In the genomic region with DNA sequence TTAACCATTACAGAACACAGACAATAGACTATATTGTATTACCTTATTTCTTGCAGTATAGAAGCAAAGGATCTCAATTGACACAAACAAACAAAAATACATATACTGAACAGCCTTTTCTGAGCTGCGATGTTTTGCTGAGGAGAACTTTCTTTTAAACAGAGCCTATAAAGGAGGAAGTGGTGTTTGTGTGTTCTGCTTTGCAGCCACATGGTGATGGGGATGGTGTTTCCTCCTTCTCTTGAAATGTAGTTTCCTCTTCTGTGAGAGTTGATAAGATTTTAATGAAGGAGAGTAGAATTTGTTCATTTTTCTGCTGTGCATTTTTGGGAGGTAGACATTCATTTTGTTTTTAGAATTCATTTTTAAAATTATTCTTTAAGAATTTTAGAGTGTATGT, we compare ENCODE assay signal across 29 mouse cellular contexts. TPM values are rescaled to one million over a fixed set of nuclear protein-coding genes. Genes with fewer than 3 reads are reported as not detected.
DNase-seq lines count a peak whose midpoint lies in the region; TF ChIP-seq lines count a peak whose summit lies in the region.
"Had no signal": no experiment of that assay in that cellular context is flagged by ENCODE, and none has a peak within 500 bp of the region (broad histone marks: within the 10 kb centered on the region; RNA-seq: fewer than 3 reads in every experiment).

No protein-coding gene starts in this region.

- no peak for TF ChIP-seq POLR2A in bone marrow macrophage, adult 2 months (IDR thresholded peaks at IDR 0.05; ENCODE audit: borderline replicate concordance, low read depth, low read length)

- H3K27me3 ChIP-seq in splenic B cell, adult 2 months (ENCODE audit: control insufficient read depth, insufficient read depth, low read length, poor library complexity, severe bottlenecking) = no peaks in the 10 kb centered on the region
- H3K27me3 ChIP-seq: forebrain, embryonic 13.5 days; heart, embryonic 12.5 days; hindbrain, embryonic 15.5 days; kidney, embryonic 15.5 days; neural tube, embryonic 12.5 days had no signal

- peak overlapping the region; percentile 73 for H3K27ac ChIP-seq in bone marrow macrophage, adult 2 months (ENCODE audit: insufficient read depth, low read depth, low read length)
- H3K27ac ChIP-seq in macrophage = peak overlapping the region; percentile 42
- H3K27ac ChIP-seq: forebrain, embryonic 13.5 days; heart, adult 2 months; hindbrain, embryonic 10.5 days; hindbrain, embryonic 15.5 days; kidney, embryonic 15.5 days; layer of hippocampus, adult 2 months; liver, embryonic 14.5 days; neural tube, embryonic 12.5 days had no signal

- intact Hi-C loops in heart, postnatal 36 days (cut with DNase I) = no loop called here

- H3K79me2 ChIP-seq in macrophage (ENCODE audit: inconsistent target) = no peaks in the 10 kb centered on the region

- TF ChIP-seq CTCF in bone marrow macrophage, adult 2 months (IDR thresholded peaks at IDR 0.05; ENCODE audit: low read depth, low read length) = no peak

- H3K4me3 ChIP-seq in bone marrow macrophage, adult 2 months (ENCODE audit: insufficient read depth, low read length) = no peak overlapping the region
- no peak overlapping the region for H3K4me3 ChIP-seq in macrophage (ENCODE audit: inconsistent target)
- H3K4me3 ChIP-seq: forebrain, embryonic 13.5 days; heart, adult 2 months; heart, embryonic 12.5 days; hindbrain, embryonic 10.5 days; hindbrain, embryonic 15.5 days; kidney, embryonic 15.5 days; layer of hippocampus, adult 2 months; myocyte; neural tube, embryonic 12.5 days had no signal

- no CpG with 5 or more reads among the region's 1 CpGs for WGBS in macrophage (ENCODE audit: missing documents)

- no peaks in the 10 kb centered on the region for H3K36me3 ChIP-seq in macrophage (ENCODE audit: inconsistent target)
- H3K36me3 ChIP-seq in splenic B cell, adult 2 months (ENCODE audit: control insufficient read depth, insufficient read depth, low read length, poor library complexity, severe bottlenecking) = no peaks in the 10 kb centered on the region
- H3K36me3 ChIP-seq: heart, embryonic 12.5 days; hindbrain, embryonic 10.5 days; hindbrain, embryonic 15.5 days; kidney, embryonic 15.5 days; neural tube, embryonic 12.5 days had no signal

- peaks cover 8% of the 10 kb centered on the region for H3K4me1 ChIP-seq in bone marrow macrophage, adult 2 months (ENCODE audit: control insufficient read depth, insufficient read depth, low read length)
- H3K4me1 ChIP-seq: forebrain, embryonic 13.5 days; heart, embryonic 12.5 days; hindbrain, embryonic 10.5 days; hindbrain, embryonic 15.5 days; kidney, embryonic 15.5 days; neural tube, embryonic 12.5 days had no signal

- peak; percentile 74 for DNase-seq in heart, adult 11 months
- no peak for DNase-seq in heart, postnatal 36 days
- peak; percentile 7 for DNase-seq in splenic B cell, adult 2 months (ENCODE audit: low read depth, low spot score)
- no peak for DNase-seq in adrenal gland, adult 2 months
- DNase-seq in spleen, postnatal 10 days (ENCODE audit: low spot score in 2 of 2) = no peak
- no peak for DNase-seq in urinary bladder, postnatal 10 days (ENCODE audit: low spot score)
- DNase-seq: adrenal gland, adult 8-10 months; cerebellum, adult 18-20 months; cerebellum, postnatal 25 days; gastrocnemius, postnatal 25 days; heart, adult 2 months; kidney, adult 11 months; kidney, postnatal 36 days; left cerebral cortex, postnatal 4 days; lung, adult 2 months; lung, postnatal 10 days; thymus, postnatal 14 days had no signal

RNA-seq across cellular contexts. Expression of gene Adgre4, which starts 13.1 kb away (rescaled TPM):
- under 1 TPM; 0.47 to 0.76 TPM for total RNA-seq in heart, postnatal 36 days (2021)
- 20.0 and 22.8 TPM in 2 replicates for polyA plus RNA-seq in bone marrow macrophage, adult 2 months (2012; ENCODE audit: insufficient read depth, insufficient read length, missing spikeins)
- 1 to 10 TPM in 23 of 26 experiments, under 1 TPM in 3; 0.17 to 6.5 (median 1.7) TPM for total RNA-seq in macrophage (2018; cell fraction: chromatin; rRNA removed)
- 1 to 10 TPM; 1.1 to 3.2 (median 2.3) TPM for total RNA-seq in macrophage (2018; cell fraction: cytosol; rRNA removed)
- total RNA-seq in macrophage (2018; cell fraction: nucleus; rRNA removed) = 1 to 10 TPM in 25 of 26 experiments, under 1 TPM in 1; 0.74 to 7.1 (median 4.3) TPM
- 0.41 to 5.7 TPM (median 2.4 TPM) in 3 replicates for polyA plus RNA-seq in macrophage (2018)
- under 1 TPM; 0.37 to 0.59 TPM for total RNA-seq in adrenal gland, adult 2 months (2021)
- polyA plus RNA-seq in adrenal gland, adult 2 months (2012; rRNA removed) = 0.15 and 0.22 TPM in 2 replicates
- total RNA-seq: layer of hippocampus, adult 2 months; layer of hippocampus, postnatal 25 days had no signal
- polyA plus RNA-seq: heart, embryonic 12.5 days; myocyte; neural tube, embryonic 12.5 days had no signal

RNA-seq across cellular contexts. Expression of gene Pot1b, which starts 24.2 kb away (rescaled TPM):
- total RNA-seq in heart, postnatal 36 days (2021) = 1 to 10 TPM; 2.6 to 3.3 TPM
- 71.8 and 78.7 TPM in 2 replicates for polyA plus RNA-seq in bone marrow macrophage, adult 2 months (2012; ENCODE audit: insufficient read depth, insufficient read length, missing spikeins)
- total RNA-seq in macrophage (2018; cell fraction: chromatin; rRNA removed) = 100 to 1,000 TPM in 24 of 26 experiments, 10 to 100 TPM in 2; 59.9 to 321 (median 173) TPM
- 10 to 100 TPM in 13 of 26 experiments, 1 to 10 TPM in 13; 6.7 to 18.2 (median 9.8) TPM for total RNA-seq in macrophage (2018; cell fraction: cytosol; rRNA removed)
- 100 to 1,000 TPM in 10 of 26 experiments, 10 to 100 TPM in 16; 52.8 to 192 (median 91.0) TPM for total RNA-seq in macrophage (2018; cell fraction: nucleus; rRNA removed)
- polyA plus RNA-seq in macrophage (2018) = 6.4 to 23.1 TPM (median 13.3 TPM) in 3 replicates
- 1 to 10 TPM; 5.7 to 8.9 TPM for total RNA-seq in adrenal gland, adult 2 months (2021)
- polyA plus RNA-seq in adrenal gland, adult 2 months (2012; rRNA removed) = 0.52 and 0.81 TPM in 2 replicates

Comparison
In these comparisons a context has a peak if more than half of its experiments do, and no peak if none do; other contexts are left out.
1. DNase-seq: peak in heart, adult 11 months (single experiment) and splenic B cell, adult 2 months (single experiment); none in heart, postnatal 36 days (0 of 2), adrenal gland, adult 2 months (single experiment), spleen, postnatal 10 days (0 of 2) and urinary bladder, postnatal 10 days (single experiment).